Mouse (Mus musculus) kidney, postnatal 14 days (tissue): ENCODE measurements at regions not wholly inside any gene's neighbourhood (a gene's known extent, or its start where the extent isn't known, plus 50 kb on each side); places are given as distances from the start of the nearest gene placed in this dataset.

Source experiments
- DNase-seq: peaks from one replicate; pipeline ENCODE4 v3.0.0; 2022; ENCODE audit warnings: mixed read lengths

DNA sequence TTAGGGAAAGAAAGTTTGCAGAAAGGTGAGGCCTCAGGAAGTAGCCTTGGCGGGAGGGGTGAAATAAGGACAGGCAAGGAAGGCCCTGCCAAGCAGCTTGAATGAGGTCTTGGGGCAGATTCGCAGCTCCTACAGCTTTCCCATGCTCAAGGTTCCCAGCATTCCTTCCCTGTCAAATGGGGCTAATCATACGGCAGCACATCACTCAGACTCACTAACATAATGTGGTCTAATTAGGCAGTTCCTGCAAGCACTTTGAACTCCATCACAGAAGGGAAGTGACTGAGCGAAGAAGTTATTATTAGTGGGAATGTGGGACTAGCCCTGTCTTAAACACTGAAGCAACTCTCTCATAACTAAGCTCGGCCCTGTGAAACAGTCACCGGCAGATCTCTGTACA is 87.1 kb upstream of the Gm10260 start:
- DNase-seq = no peak

DNA sequence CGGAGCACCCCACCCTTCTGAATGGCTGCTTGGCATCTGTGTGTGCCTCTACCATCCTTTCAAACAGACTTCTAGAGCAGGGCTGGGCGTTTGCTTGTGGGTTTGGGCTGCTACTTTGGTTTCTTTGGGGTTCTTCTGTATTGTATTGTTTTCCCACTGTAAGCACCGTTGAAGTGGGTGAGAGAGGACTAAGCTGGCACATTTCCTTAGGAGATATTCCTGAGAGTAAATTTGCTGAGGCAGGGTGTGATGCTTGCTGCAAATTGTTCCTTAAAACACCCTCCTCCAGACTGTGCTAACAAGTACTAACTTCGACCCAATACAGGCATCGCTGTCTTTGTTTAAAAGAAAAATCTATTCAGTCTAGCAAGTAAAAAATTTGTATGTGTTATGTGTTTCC is 84.7 kb upstream of the Gm10260 start:
- DNase-seq = no peak

- DNase-seq = no peak
Observed at GRCm38 (mm10) chr13:97842801-97843200, 82.4 kb upstream of the Gm10260 start.

DNA sequence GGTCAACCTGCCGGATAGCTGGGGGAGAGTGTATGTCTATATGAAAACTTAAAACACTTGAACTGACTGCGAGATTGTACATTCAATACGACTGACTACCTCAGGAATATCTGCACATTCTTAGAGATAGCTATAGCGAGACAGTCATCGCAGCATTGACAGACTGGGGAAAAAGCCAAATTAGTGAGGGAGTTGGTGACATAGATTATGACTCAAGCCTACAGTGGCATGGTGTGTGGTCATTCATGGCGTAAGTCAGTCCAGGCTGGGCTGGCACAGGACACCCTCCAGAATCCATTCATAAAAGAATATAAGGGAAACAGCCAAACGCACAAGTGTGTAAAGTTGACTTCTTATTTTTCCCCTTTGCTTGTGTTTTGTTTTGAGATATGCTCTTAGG is 81.1 kb upstream of the Gm10260 start:
- no peak for DNase-seq

DNA sequence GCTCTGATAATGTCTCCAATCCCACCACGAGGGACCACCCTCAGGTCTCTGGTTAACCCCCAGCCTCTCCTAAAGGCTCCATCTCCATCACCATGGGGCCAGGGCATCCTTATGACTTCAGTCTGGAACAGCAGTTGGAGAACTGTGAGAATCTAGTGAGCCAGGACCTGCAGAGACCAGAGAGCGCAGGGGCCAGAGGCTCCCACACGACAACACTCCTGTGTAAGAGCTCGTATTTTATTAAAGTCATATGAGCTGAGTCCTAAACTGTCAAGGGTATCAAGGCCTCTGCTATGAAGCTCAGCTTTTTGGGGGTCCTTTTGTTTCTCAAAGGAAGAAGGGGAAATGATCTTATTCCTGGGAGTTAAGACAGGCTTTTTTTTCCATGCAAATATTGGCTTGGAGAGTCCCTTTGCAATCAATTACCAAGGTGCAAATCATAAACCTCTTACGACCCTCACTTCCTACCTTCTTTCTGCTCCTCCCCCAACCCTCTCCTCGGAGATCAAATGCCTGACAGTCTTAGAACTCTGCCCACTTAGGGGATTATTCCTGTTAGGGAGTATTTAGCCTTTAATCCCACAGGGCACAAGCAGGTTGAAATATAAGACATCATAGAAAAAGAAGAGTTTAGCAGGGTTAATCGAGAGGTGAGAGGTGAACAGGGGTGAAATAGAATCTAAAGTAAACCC is 79.3 kb upstream of the Gm10260 start:
- no peak for DNase-seq

DNA sequence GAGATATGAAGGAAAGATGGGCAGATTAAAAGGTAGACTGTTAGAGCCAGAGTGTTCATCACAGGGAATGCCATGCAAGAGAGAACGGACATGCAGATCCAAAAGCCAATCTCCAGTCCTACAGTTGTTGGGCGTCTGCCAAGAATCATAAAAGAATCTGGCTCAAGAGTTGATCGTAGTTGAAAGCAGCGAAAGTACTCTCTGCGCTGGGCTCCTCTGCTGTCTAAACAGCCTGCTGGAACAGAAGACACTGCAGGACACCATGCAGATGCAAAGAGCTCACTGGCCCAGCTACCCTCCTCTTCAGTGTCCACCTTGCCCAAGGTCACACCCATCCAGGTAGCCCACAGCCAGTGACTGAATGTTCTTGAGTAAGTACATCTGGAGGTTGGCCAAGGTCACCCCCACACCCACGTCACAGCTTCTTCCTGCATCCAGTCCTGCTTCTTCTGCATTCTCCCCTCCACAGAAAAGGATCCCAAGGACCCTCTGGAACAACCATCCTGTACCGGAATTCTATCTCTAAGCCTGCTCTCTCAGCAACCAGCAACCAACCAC is 77.1 kb upstream of the Gm10260 start:
- peak; percentile 71 for DNase-seq

GRCm38 (mm10) chr13:97832448-97832847 is 72.0 kb upstream of the Gm10260 start:
- DNase-seq = no peak

DNA sequence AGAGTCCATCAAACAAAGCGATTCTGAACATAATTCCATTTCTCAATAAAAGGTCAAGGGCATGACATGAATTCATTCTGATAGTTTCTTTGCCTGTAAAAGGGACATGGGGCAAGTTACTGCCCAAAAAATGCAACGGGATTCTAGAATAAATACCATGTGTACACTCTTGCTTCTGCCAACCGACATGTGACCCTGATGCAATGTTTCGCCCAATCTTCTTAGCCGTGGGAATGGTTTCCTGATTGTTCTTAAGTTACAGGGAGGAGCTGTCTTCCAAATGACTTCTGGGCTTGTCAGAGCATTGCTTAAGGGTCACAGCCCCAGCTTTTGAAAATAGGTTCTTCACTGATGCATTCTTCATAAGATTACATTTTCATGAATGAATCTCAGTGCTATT is 71.4 kb upstream of the Gm10260 start:
- no peak for DNase-seq

DNA sequence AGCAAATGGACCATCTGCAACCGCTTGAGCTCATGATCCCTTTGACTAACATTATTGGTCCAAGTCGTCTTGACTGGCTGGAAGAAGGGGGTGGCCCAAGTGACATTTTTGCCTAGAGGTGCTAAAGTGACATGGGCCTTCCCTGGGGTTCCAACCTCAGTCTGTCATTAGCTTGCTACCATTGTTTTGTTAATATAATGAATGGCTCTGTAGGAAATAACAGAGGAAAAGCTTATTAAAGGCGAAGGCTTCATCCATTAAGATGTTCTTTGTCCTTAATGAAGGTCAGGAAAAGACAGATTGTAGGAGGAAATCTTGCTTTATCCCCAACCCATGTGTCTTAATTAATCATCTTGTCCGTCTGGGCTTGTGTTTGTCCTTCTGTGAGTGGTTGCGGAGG is 69.1 kb upstream of the Gm10260 start:
- DNase-seq = no peak

GRCm38 (mm10) chr13:97825801-97826576 is 65.6 kb upstream of the Gm10260 start:
- DNase-seq = no peak

DNA sequence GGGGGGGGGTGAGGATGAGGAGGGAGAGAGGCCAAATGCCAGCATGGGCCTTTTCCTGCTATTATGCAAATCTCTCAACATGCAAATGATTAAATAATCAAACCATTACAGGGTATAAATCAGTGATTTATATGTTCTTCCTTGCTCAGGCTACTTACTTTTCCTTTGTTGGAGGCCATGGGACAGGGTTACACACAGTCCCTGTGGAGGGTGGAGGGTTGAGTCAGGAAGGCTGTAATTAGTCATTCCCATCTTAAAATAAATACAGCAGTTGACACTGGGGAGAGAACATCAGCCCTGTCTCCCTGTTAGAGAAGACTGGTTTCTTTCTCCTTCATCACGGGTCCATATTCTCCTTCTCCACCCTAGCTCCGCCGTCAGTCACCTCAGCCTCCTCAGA is 64.9 kb upstream of the Gm10260 start:
- no peak for DNase-seq

DNA sequence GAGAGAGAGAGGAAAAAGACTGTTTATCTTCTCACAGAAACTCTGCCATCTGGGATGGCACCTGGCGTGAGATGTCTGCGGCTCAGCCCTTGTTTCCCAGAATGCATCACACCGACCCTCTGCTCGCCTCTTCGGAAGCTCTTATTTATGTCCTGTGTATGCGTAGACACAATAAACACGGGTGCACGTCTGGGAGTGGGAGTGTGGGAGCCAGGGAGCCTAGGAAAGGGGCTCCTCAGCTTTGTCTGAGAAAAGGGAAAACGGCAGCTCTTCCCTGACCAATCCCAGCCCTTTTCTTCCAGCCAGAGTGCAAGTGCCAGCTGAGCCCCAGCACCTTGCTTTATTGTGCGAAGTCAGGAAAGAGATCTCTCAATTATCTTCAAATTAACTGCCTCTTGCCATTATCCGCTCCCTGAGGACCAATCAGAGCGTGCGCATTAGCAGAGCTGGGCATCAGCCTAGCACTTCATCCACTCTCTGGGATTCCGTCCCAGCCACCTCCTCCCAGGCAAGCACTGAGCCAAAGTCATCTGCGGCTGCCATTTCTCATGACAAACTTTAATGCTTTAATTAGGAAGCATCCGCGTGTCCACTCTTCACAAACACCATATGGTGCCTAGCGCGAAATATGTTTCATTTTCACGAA is 63.8 kb upstream of the Gm10260 start:
- peak; percentile 27 for DNase-seq

DNA sequence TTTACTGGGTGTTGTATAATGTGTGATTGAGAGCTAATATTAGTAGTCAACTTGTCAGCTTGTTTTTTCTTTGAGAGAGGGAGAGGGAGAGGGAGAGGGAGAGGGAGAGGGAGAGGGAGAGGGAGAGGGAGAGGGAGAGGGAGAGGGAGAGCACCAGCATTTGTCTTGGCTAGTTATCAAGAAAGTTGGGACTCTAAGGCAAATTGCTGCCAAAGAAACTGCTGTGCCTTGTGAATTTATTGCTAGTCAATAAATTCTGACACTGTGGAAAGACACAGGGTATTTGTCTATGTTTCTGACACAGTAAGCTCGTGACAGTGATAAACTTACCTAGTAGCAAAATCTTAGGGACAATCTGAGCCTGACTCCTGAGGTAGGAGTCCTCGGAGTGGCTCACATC is 61.2 kb upstream of the Gm10260 start:
- peak; percentile 29 for DNase-seq

- DNase-seq = no peak
Observed at GRCm38 (mm10) chr13:97821011-97821410, 60.6 kb upstream of the Gm10260 start.

- no peak for DNase-seq
Observed at GRCm38 (mm10) chr13:97820401-97820800, 60.0 kb upstream of the Gm10260 start.

DNA sequence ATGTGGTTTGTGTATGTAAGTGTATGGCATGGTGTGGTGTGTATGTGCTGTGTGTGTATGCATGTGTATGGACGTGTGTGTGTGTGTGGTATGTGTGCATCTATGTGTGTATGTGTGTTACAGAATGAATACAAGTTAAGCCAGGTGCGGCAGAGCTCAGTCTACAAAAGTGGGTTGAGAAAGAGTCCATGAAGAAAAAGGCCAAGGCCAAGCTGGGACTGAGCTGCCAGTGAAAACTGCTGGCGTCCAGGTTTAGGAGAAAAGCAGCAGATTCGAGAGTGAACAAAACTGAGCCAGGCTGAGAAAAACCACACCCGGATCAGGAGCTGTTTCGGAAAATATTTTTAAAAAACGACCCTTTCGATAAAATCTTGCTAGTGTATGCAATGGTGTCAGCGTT is 58.6 kb upstream of the Gm10260 start:
- DNase-seq = no peak

DNA sequence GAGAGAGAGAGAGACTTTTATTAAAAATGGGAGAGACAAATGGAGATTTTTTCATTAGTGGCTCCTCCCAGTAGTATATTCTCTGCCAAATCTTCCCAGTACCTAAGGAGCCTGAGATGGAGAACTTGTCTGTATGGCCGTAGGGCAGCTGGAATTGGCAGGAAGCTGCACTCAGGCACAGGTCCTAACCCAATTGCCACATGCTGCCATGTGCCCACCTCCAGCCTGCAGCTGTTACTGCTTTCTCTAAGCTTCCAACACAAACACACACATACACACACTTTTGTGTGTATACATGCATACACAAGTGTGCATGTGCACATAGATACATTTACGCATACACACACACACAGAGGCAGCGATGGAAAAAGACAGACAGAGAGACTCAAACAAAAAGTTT is 56.5 kb upstream of the Gm10260 start:
- DNase-seq = no peak
